Mouse (Mus musculus): Measurements from ENCODE around the gene Eaf1. TPM values are rescaled to one million over a fixed set of nuclear protein-coding genes. Genes with fewer than 3 reads are reported as not detected.

Gene Eaf1
- polyA plus RNA-seq, 1 experiment from 2014 or later = 9.7 TPM

- Histone ChIP-seq H3K27me3 (replicated peaks; ENCODE audit: control insufficient read depth, insufficient read depth, low read length) (no peaks in the 10 kb centered on the region), H3K4me3 (ENCODE audit: low read depth, low read length) (no peak overlapping the region), H3K4me1 (ENCODE audit: control insufficient read depth, insufficient read depth, low read length) (no peaks in the 10 kb centered on the region), H3K36me3 (ENCODE audit: control insufficient read depth, insufficient read depth, low read length) (no peaks in the 10 kb centered on the region), H3K4me2 (ENCODE audit: low read length) (no peak overlapping the region), H3K9ac (ENCODE audit: low read length) (no peak overlapping the region), H3K27ac (ENCODE audit: low read depth, low read length) (no peak overlapping the region), H3K9me3 (replicated peaks; ENCODE audit: control insufficient read depth, low read length) (no peaks in the 10 kb centered on the region)
- DNase-seq (ENCODE audit: low spot score) (no peak), ATAC-seq (no peak)
- 86% methylated on average over 9 of the region's 9 CpGs for WGBS
Observed at GRCm38 (mm10) chr14:31556526-31557260, 62.5 kb downstream of the Eaf1 start.

- H3K36me3 ChIP-seq (ENCODE audit: control insufficient read depth, insufficient read depth, low read length) = no peaks in the 10 kb centered on the region
- no peaks in the 10 kb centered on the region for H3K4me1 ChIP-seq (ENCODE audit: control insufficient read depth, insufficient read depth, low read length)
- no peak overlapping the region for H3K4me2 ChIP-seq (ENCODE audit: low read length)
- no peak overlapping the region for H3K9ac ChIP-seq (ENCODE audit: low read length)
- no peaks in the 10 kb centered on the region for H3K9me3 ChIP-seq (replicated peaks; ENCODE audit: control insufficient read depth, low read length)
- ATAC-seq = no peak
- no peak overlapping the region for H3K27ac ChIP-seq (ENCODE audit: low read depth, low read length)
- WGBS = 87% methylated on average over 8 of the region's 8 CpGs
- no peaks in the 10 kb centered on the region for H3K27me3 ChIP-seq (replicated peaks; ENCODE audit: control insufficient read depth, insufficient read depth, low read length)
- no peak for DNase-seq (ENCODE audit: low spot score)
- no peak overlapping the region for H3K4me3 ChIP-seq (ENCODE audit: low read depth, low read length)
Observed at GRCm38 (mm10) chr14:31557273-31557672, 63.1 kb downstream of the Eaf1 start.

GRCm38 (mm10) chr14:31557784-31558183 lies 63.6 kb downstream of the Eaf1 start:
- Histone ChIP-seq H3K4me2 (ENCODE audit: low read length) (no peak overlapping the region), H3K9me3 (replicated peaks; ENCODE audit: control insufficient read depth, low read length) (no peaks in the 10 kb centered on the region), H3K36me3 (ENCODE audit: control insufficient read depth, insufficient read depth, low read length) (no peaks in the 10 kb centered on the region), H3K27ac (ENCODE audit: low read depth, low read length) (no peak overlapping the region), H3K9ac (ENCODE audit: low read length) (no peak overlapping the region), H3K4me1 (ENCODE audit: control insufficient read depth, insufficient read depth, low read length) (no peaks in the 10 kb centered on the region), H3K27me3 (replicated peaks; ENCODE audit: control insufficient read depth, insufficient read depth, low read length) (no peaks in the 10 kb centered on the region), H3K4me3 (ENCODE audit: low read depth, low read length) (no peak overlapping the region)
- DNase-seq (ENCODE audit: low spot score) = no peak
- ATAC-seq = no peak
- WGBS = 79% methylated on average over 9 of the region's 9 CpGs

- no peaks in the 10 kb centered on the region for H3K9me3 ChIP-seq (replicated peaks; ENCODE audit: control insufficient read depth, low read length)
- WGBS = 72% methylated on average over 5 of the region's 5 CpGs
- H3K27ac ChIP-seq (ENCODE audit: low read depth, low read length) = no peak overlapping the region
Observed at GRCm38 (mm10) chr14:31559216-31559615, 65.0 kb downstream of the Eaf1 start.

More at GRCm38 (mm10) chr14:31559216-31559615, 65.0 kb downstream of the Eaf1 start:
- no peaks in the 10 kb centered on the region for H3K4me1 ChIP-seq (ENCODE audit: control insufficient read depth, insufficient read depth, low read length)
- H3K4me2 ChIP-seq (ENCODE audit: low read length) = no peak overlapping the region
- H3K9ac ChIP-seq (ENCODE audit: low read length) = no peak overlapping the region
- H3K36me3 ChIP-seq (ENCODE audit: control insufficient read depth, insufficient read depth, low read length) = no peaks in the 10 kb centered on the region
- no peaks in the 10 kb centered on the region for H3K27me3 ChIP-seq (replicated peaks; ENCODE audit: control insufficient read depth, insufficient read depth, low read length)
- DNase-seq (ENCODE audit: low spot score) (no peak), ATAC-seq (no peak)
- no peak overlapping the region for H3K4me3 ChIP-seq (ENCODE audit: low read depth, low read length)

Other genes starting within 250 kb of the Eaf1 start
- gene Phf7, start 243.1 kb upstream of the Eaf1 start, polyA plus RNA-seq (2014; fragmentation: Nextera tagmentation; extraction: Ambion mirVana) = 11.6 and 13.2 TPM in 2 replicates
- gene Bap1, start 242.9 kb upstream of the Eaf1 start, polyA plus RNA-seq (2014; fragmentation: Nextera tagmentation; extraction: Ambion mirVana) = 93.9 and 105 TPM in 2 replicates
- gene Dnah1, start 170.5 kb upstream of the Eaf1 start, polyA plus RNA-seq (2014; fragmentation: Nextera tagmentation; extraction: Ambion mirVana) = 3.8 and 4.2 TPM in 2 replicates
- gene Capn7, start 157.8 kb upstream of the Eaf1 start, polyA plus RNA-seq (2014; fragmentation: Nextera tagmentation; extraction: Ambion mirVana) = 61.9 and 69.2 TPM in 2 replicates
- 33.9 and 44.8 TPM in 2 replicates for gene Sh3bp5, start 58.3 kb upstream of the Eaf1 start, polyA plus RNA-seq (2014; fragmentation: Nextera tagmentation; extraction: Ambion mirVana)
- 57.6 and 59.0 TPM in 2 replicates for gene Mettl6, start 641 bp downstream of the Eaf1 start, polyA plus RNA-seq (2014; fragmentation: Nextera tagmentation; extraction: Ambion mirVana)
- 0.08 TPM in 1 of 2 replicates, not detected in the other for gene Colq, start 96.9 kb downstream of the Eaf1 start, polyA plus RNA-seq (2014; fragmentation: Nextera tagmentation; extraction: Ambion mirVana)
- not detected in 2 replicates for gene Gm49387, start 146.5 kb downstream of the Eaf1 start, polyA plus RNA-seq (2014; fragmentation: Nextera tagmentation; extraction: Ambion mirVana)
- gene Btd, start 146.6 kb downstream of the Eaf1 start, polyA plus RNA-seq (2014; fragmentation: Nextera tagmentation; extraction: Ambion mirVana) = 17.3 and 19.0 TPM in 2 replicates
- 10.2 and 13.0 TPM in 2 replicates for gene Hacl1, start 146.9 kb downstream of the Eaf1 start, polyA plus RNA-seq (2014; fragmentation: Nextera tagmentation; extraction: Ambion mirVana)